Mouse (Mus musculus) erythroblast, adult 5-6 weeks (primary cell): ENCODE results near the gene Rab4a. TPM values are rescaled to one million over a fixed set of nuclear protein-coding genes. Genes with fewer than 3 reads are reported as not detected.
A peak's percentile ranks its signal among the peaks of the same experiment; 100 is the strongest.

ENCODE experiments used
- ATAC-seq: replicated peaks from 2 replicates; pipeline ENCODE4 v1.8.0; 2016; ENCODE audit warnings: moderate number of reproducible peaks, mild to moderate bottlenecking, moderate TSS enrichment, inconsistent platforms; ENCODE audit not compliant: poor library complexity, low FRiP score, severe bottlenecking
- total RNA-seq, 2 experiments: library from RNA; stranded (forward) in 1 of 2; stranded (reverse) in 1 of 2; fragments of 150-400 nt in 1 of 2; fragments of 200-764, 138-1000 nt in 1 of 2; gene quantifications; 2 replicates each; pipeline versions ENCODE4 v1.2.3 to v1.2.4; 2015 to 2017; ENCODE audit warnings: low replicate concordance in 2 of 2

Rab4a gene
- total RNA-seq, 2 experiments from 2014 or later = 2.6 to 8.5 TPM

DNA sequence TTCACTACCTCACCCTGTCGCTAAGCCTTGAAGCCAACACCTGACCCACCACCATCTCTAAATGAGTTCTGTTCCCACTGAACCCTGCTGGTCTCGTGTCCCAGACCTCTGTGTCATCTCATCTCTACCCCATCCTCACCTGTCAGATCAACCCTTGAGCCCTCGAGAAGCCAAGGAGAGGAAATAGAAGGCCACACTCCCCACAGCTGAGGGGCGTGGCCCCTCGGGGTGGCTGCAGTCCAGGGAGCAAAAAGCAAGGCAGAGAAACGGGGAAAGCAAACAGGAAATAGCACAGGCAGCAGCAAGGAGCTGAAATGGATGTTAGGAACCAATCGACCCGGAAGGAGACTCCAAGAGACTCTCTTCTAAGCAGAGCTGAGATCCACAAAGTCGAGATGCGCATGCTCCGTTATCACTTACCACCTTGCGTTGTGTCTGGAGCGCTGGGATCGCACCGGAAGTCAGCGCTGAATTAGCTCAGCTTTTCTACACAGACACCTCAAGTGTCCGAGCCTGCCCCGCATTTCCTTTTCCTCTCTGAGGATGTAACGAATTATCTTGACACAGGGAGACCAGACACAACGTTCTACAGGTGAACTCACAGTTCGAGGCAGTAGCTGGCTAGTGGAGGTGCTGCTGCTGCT lies 18.4 kb upstream of the Rab4a start:
- ATAC-seq = no peak

- no peak for ATAC-seq
Measured at GRCm38 (mm10) chr8:123788416-123789170, 17.2 kb upstream of the Rab4a start.

GRCm38 (mm10) chr8:123789461-123789860 lies 16.3 kb upstream of the Rab4a start:
- no peak for ATAC-seq

GRCm38 (mm10) chr8:123789970-123790369 lies 15.8 kb upstream of the Rab4a start:
- peak; percentile 71 for ATAC-seq

GRCm38 (mm10) chr8:123791101-123791844 lies 14.5 kb upstream of the Rab4a start:
- no peak for ATAC-seq

- no peak for ATAC-seq
Measured at GRCm38 (mm10) chr8:123791845-123792225, 13.9 kb upstream of the Rab4a start.

DNA sequence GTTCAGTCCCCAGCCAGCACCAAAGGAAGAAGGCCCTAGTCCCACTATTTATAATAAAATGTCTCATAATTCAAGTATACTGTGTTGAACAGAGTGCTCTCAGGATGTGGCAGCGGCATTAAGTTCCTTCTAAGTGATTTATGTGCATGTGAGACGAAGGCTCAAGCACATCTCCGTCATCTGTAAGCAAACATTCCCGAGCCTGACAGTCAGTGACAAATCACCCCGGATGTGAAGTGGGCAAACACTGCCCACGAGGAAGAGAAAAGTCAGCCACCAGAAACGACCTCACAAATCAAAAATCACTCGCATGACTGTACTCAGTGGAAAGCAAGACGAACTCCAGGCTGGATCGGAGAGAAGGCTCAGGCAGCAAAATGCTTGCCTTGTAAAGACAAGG lies 11.9 kb upstream of the Rab4a start:
- ATAC-seq = no peak

DNA sequence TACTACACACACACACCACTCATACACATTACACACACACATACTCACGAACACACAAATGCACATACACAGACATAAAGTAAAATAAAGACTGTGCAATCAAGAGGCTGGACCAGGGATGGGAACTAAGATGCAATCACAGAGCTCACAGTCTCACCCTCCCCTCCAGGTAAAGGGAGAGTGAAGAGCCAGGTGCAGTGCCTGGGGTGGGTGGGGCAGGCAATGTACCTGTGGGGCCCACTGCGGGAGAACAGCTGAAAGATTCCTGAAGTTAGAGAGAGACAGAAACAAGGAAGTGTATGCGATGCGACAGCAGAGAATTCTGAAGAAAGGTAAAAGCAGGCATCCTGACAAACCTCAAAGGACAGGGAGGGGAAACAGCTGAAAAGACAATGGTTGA lies 11.0 kb upstream of the Rab4a start:
- ATAC-seq = no peak

DNA sequence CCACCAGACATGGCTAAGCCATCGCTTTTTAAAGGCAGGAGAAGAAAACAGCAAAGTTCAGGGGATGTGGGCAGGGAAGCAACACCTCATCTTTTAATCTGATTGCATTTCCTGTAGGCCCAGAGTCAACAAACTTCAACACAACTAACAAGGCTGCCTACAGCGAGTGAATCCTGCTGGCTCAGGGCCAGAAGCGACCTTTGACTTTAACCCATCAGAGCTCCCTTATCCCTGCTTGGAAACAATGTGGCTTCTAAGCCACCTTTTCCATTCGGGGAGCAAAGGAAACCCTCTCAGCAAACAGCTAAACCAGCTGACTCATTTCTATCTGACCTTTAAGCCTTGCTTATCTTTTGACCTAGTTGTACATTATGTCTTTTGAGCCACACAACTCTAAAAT lies 9.0 kb upstream of the Rab4a start:
- ATAC-seq = no peak

GRCm38 (mm10) chr8:123797928-123798327 lies 7.9 kb upstream of the Rab4a start:
- ATAC-seq = peak; percentile 66

- no peak for ATAC-seq
Measured at GRCm38 (mm10) chr8:123799434-123799833, 6.4 kb upstream of the Rab4a start.

- no peak for ATAC-seq
Measured at GRCm38 (mm10) chr8:123799885-123800284, 5.9 kb upstream of the Rab4a start.

DNA sequence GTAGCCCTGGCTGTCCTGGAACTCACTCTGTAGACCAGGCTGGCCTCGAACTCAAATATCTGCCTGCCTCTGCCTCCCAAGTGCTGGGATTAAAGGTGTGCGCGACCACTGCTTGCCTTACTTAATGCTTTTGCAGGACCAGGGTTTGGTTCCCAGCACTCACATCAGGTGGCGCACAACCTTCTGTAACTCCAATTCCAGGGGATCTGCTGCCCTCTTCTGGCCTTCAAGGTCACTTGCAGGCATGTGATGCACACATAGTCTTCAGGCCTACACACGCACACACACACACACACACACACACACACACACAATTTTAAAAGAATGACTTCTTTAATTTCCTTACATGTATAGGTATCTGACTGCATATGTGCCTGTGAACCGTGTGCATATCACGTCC lies 4.9 kb upstream of the Rab4a start:
- ATAC-seq = no peak

DNA sequence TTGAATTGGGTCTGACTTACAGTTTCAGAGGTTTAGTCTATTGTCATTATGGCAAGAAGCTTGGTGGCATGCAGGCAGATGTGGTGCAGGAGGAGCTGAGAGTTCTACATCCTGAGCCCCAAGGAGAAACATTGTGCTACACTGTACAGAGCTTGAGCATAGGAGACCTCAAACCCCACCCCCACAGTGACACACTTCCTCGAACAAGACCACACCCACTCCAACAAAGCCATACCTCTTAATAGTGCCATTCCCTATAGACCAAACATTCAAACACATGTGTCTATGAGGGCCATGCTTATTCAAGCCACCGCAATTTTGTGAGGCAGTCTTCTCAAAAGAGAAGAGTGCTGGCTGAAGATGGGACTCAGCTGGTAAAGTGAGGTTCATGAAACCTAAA lies 4.2 kb upstream of the Rab4a start:
- no peak for ATAC-seq

GRCm38 (mm10) chr8:123803639-123804038 lies 2.1 kb upstream of the Rab4a start:
- no peak for ATAC-seq

DNA sequence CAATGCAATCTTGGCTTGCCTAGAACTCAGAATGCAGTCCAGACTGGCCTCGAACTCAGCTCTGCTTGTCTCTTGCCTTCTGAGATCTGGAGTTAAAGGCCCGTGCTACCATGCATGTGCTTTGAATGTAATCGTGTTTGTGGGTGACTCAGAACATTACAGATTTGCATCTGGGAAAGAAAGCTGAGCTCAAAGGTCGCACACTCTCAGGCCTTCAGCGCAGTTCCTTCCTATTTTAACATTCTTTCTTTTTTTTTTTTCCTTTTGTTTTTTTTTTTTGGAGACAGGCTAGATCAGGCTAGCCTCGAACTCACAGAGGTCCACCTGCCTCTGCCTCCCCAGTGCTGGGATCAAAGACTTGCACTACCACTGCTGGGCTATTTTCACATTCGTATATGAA lies 1.2 kb upstream of the Rab4a start:
- ATAC-seq = no peak

DNA sequence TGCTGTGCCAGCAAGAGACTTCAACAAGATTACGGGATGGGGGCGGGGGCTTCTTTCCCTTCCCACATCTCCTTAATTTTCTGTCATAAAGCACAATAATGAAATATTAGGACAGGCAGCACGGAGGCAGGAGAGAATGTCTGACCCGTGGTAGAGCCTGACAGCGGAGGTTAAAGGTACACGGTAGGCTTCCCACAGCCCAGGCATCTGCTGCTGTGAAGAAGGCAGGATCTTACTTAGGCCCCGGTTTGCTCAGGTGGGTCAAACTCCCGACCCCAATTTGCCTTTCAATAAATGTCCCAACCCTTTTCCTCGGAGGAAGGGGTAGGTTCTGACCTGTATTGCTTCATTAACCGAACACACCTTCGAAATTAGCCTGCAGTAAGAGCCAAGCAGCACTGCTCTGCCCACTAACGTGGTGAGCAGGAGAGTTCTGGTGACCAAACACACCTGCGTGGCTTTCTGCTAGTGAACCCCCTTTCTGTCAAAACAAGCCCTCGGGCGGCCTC lies 522 bp upstream of the Rab4a start:
- ATAC-seq = no peak

GRCm38 (mm10) chr8:123806374-123806935 lies 670 bp downstream of the Rab4a start:
- peak; percentile 33 for ATAC-seq

DNA sequence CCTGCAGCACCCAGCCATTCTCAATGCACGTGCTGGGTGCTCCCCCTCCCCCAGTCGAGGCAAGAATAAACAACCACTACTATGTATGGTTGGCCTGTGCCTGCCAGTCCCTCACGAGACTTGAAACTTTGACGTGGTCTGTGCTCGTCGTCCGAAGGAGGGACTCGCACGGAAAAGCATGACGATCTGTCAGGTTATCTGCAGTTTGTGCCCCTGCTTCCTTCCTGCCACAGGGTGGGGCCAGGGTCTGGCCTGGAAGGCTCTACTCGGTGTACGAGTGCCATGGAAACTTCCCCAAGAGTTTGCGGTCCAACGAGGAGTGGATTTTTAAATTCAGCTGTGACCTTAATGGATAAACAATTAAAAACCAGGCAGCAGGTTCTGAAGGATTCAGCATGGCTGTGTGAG lies 1.2 kb downstream of the Rab4a start:
- ATAC-seq = 0 out of 2 replicates have a peak, but pooled peaks have one; percentile 38

- ATAC-seq = no peak
Measured at GRCm38 (mm10) chr8:123807852-123808573, 2.2 kb downstream of the Rab4a start.
